Mouse (Mus musculus): ENCODE results near the gene D1Pas1. TPM values are rescaled to one million over a fixed set of nuclear protein-coding genes. Genes with fewer than 3 reads are reported as not detected.
A peak's percentile ranks its signal among the peaks of the same experiment; 100 is the strongest.

D1Pas1 gene
- total and polyA plus RNA-seq, 2 experiments from 2014 or later = 0.06 TPM; not detected in 1

DNA sequence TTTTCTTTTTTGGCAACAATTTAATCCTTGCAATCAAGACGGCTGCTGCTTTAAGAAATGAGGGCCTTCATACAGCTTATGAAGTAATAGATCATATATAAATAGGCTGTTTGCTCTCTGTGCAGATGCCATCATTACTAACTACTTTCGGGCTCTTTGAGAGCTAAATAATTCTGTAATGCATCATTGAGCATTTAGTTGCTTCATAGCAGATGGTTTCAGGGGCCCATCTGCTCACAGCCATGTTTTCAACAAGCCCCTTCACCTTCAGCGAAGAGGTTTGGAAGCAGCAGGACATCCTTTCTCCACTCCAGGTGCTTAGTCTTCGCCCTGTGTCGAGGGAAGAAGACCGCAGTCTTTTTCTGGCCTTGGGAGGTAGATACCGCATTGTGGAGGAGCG is 12.2 kb downstream of the D1Pas1 start:
- Histone ChIP-seq H3K27me3 (ENCODE audit: insufficient read depth, low read length) (no peaks in the 10 kb centered on the region), H3K27ac (ENCODE audit: low read depth, low read length) (no peak overlapping the region), H3K9ac (replicated peaks; ENCODE audit: low read length, poor library complexity, severe bottlenecking) (no peak overlapping the region), H3K36me3 (ENCODE audit: insufficient read depth, low read length) (no peaks in the 10 kb centered on the region), H3K9me3 (ENCODE audit: low read length) (no peaks in the 10 kb centered on the region), H3K4me3 (ENCODE audit: low read depth, low read length) (no peak overlapping the region), H3K4me1 (ENCODE audit: insufficient read depth, low read length) (no peaks in the 10 kb centered on the region), H3K4me2 (ENCODE audit: low read depth, low read length, poor library complexity, severe bottlenecking) (no peak overlapping the region)
- DNase-seq (ENCODE audit: low spot score) (peak; percentile 54), ATAC-seq (ENCODE audit: low FRiP score) (no peak)
- TF ChIP-seq CTCF (IDR thresholded peaks at IDR 0.05) = no peak
- 78% methylated on average over 8 of the region's 8 CpGs for WGBS

DNA sequence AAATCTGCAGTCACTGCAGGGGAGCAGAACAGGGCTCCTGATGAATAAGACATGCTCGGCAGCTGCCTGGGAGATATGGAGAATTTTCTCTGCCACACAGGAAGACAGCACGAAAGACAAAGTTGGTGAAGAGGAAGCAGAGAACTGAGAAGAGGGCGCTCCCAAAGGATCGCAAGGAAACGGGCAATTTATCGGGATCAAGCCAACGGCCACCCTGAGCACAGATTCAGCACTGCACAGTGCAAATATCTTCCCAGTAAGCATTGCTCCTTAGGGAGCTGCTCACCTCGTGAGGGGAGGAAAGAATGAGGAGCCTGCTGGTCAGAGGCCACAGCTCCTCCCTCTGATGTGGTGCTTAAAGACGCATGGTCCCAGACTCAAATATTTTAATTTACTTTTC is 13.3 kb downstream of the D1Pas1 start:
- Histone ChIP-seq H3K9me3 (ENCODE audit: low read length) (no peaks in the 10 kb centered on the region), H3K4me2 (ENCODE audit: low read depth, low read length, poor library complexity, severe bottlenecking) (no peak overlapping the region), H3K4me3 (ENCODE audit: low read depth, low read length) (no peak overlapping the region), H3K4me1 (ENCODE audit: insufficient read depth, low read length) (no peaks in the 10 kb centered on the region), H3K27ac (ENCODE audit: low read depth, low read length) (no peak overlapping the region), H3K27me3 (ENCODE audit: insufficient read depth, low read length) (no peaks in the 10 kb centered on the region), H3K9ac (replicated peaks; ENCODE audit: low read length, poor library complexity, severe bottlenecking) (no peak overlapping the region), H3K36me3 (ENCODE audit: insufficient read depth, low read length) (no peaks in the 10 kb centered on the region)
- ATAC-seq (ENCODE audit: low FRiP score) (no peak), DNase-seq (ENCODE audit: low spot score) (no peak)
- TF ChIP-seq CTCF (IDR thresholded peaks at IDR 0.05) = no peak
- 51% methylated on average over 9 of the region's 9 CpGs for WGBS

DNA sequence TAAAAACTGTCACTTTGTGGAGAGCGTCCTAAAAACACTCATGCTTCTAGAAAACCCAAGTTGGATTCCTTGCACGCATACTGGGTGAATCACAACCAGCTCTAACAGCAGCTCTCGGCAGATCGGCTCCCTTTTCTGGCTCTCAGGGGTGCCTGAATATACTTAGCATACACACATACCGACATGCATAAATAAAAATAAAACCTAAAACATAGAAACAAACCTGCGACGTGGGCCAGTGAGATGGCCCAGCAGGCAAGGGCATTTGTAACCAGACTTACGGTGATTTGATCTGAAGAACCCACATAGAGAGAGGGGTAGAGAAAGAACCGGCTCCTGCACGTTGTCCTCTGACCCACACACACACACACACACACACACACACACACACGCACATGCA is 17.9 kb downstream of the D1Pas1 start:
- 88% methylated on average over 11 of the region's 11 CpGs for WGBS
- H3K27ac ChIP-seq (ENCODE audit: low read depth, low read length) = no peak overlapping the region
- TF ChIP-seq CTCF (IDR thresholded peaks at IDR 0.05) = no peak
- H3K4me3 ChIP-seq (ENCODE audit: low read depth, low read length) = no peak overlapping the region
- ATAC-seq (ENCODE audit: low FRiP score) (no peak), DNase-seq (ENCODE audit: low spot score) (no peak)
- no peaks in the 10 kb centered on the region for H3K4me1 ChIP-seq (ENCODE audit: insufficient read depth, low read length)
- no peaks in the 10 kb centered on the region for H3K9me3 ChIP-seq (ENCODE audit: low read length)
- H3K27me3 ChIP-seq (ENCODE audit: insufficient read depth, low read length) = no peaks in the 10 kb centered on the region
- H3K4me2 ChIP-seq (ENCODE audit: low read depth, low read length, poor library complexity, severe bottlenecking) = no peak overlapping the region
- no peaks in the 10 kb centered on the region for H3K36me3 ChIP-seq (ENCODE audit: insufficient read depth, low read length)
- H3K9ac ChIP-seq (replicated peaks; ENCODE audit: low read length, poor library complexity, severe bottlenecking) = no peak overlapping the region

DNA sequence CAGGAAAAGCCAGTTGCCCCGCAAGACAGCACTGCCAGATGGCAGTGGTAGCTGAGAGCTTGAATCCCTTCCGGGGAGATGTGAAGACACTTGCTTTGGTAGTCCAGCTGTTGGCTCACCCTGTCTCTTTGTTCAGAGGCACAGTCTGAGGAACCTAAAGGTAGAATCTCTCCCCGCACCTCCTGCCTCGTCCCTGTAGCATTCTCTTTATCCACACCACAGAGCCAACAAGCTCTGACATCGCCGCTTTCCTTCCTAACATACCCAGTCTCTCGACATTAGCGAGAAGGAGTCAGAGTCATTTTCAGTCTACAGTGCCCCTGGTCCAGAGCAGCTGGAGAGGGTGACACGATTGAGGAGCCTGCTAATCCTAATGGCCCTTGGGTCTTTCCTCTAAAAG is 18.9 kb downstream of the D1Pas1 start:
- 77% methylated on average over 9 of the region's 9 CpGs for WGBS
- no peak overlapping the region for H3K4me2 ChIP-seq (ENCODE audit: low read depth, low read length, poor library complexity, severe bottlenecking)
- no peak overlapping the region for H3K9ac ChIP-seq (replicated peaks; ENCODE audit: low read length, poor library complexity, severe bottlenecking)
- H3K4me1 ChIP-seq (ENCODE audit: insufficient read depth, low read length) = no peaks in the 10 kb centered on the region
- ATAC-seq (ENCODE audit: low FRiP score) (no peak), DNase-seq (ENCODE audit: low spot score) (no peak)
- H3K4me3 ChIP-seq (ENCODE audit: low read depth, low read length) = no peak overlapping the region
- no peaks in the 10 kb centered on the region for H3K36me3 ChIP-seq (ENCODE audit: insufficient read depth, low read length)
- H3K27ac ChIP-seq (ENCODE audit: low read depth, low read length) = no peak overlapping the region
- no peaks in the 10 kb centered on the region for H3K9me3 ChIP-seq (ENCODE audit: low read length)
- TF ChIP-seq CTCF (IDR thresholded peaks at IDR 0.05) = no peak
- H3K27me3 ChIP-seq (ENCODE audit: insufficient read depth, low read length) = no peaks in the 10 kb centered on the region

DNA sequence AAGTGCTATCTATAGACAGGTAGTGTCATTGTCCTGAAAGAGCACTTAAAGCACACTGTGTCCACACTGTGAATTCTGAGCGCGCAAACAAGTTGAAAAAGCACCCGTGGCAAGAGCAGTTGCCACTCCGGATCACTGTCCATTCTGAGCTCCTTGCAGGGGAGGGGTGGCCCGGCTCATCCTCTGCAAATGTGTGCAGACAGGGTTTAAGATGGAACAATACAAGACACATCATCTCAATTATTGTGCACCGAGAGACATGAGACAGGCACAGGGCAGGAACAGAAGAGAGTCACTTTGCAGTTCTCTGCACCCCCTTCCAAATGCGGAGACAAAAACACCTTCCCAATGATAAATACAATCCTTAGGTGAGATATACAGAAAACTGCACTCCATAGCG is 19.3 kb downstream of the D1Pas1 start:
- ATAC-seq (ENCODE audit: low FRiP score) (no peak), DNase-seq (ENCODE audit: low spot score) (no peak)
- no peak overlapping the region for H3K4me3 ChIP-seq (ENCODE audit: low read depth, low read length)
- H3K27ac ChIP-seq (ENCODE audit: low read depth, low read length) = no peak overlapping the region
- no peak for TF ChIP-seq CTCF (IDR thresholded peaks at IDR 0.05)
- H3K4me1 ChIP-seq (ENCODE audit: insufficient read depth, low read length) = no peaks in the 10 kb centered on the region
- H3K36me3 ChIP-seq (ENCODE audit: insufficient read depth, low read length) = no peaks in the 10 kb centered on the region
- H3K4me2 ChIP-seq (ENCODE audit: low read depth, low read length, poor library complexity, severe bottlenecking) = no peak overlapping the region
- H3K9me3 ChIP-seq (ENCODE audit: low read length) = no peaks in the 10 kb centered on the region
- no peak overlapping the region for H3K9ac ChIP-seq (replicated peaks; ENCODE audit: low read length, poor library complexity, severe bottlenecking)
- 76% methylated on average over 8 of the region's 8 CpGs for WGBS
- no peaks in the 10 kb centered on the region for H3K27me3 ChIP-seq (ENCODE audit: insufficient read depth, low read length)

DNA sequence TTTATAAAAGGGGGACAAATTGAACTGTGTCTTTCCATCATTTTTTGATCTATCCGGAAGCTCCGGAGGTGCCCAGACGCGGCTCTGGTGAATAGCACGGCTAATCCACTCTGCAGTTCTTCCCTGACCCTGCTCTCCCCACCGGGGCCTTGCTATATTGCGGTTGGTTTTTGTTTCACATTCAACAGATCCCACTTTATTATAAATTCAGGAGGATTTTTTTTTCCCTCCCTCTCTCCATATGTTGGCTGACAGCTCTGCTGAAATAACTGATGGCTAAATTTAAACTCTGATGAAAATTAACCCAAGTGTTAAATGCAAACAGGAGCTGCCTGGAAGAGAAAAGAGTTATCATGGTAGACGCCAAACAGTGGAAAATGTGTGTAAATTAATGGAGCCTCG is 21.1 kb downstream of the D1Pas1 start:
- H3K9ac ChIP-seq (replicated peaks; ENCODE audit: low read length, poor library complexity, severe bottlenecking) = no peak overlapping the region
- no peaks in the 10 kb centered on the region for H3K27me3 ChIP-seq (ENCODE audit: insufficient read depth, low read length)
- DNase-seq (ENCODE audit: low spot score) (no peak), ATAC-seq (ENCODE audit: low FRiP score) (no peak)
- H3K9me3 ChIP-seq (ENCODE audit: low read length) = no peaks in the 10 kb centered on the region
- H3K4me3 ChIP-seq (ENCODE audit: low read depth, low read length) = no peak overlapping the region
- no peaks in the 10 kb centered on the region for H3K4me1 ChIP-seq (ENCODE audit: insufficient read depth, low read length)
- WGBS = 30% methylated on average over 9 of the region's 9 CpGs
- H3K27ac ChIP-seq (ENCODE audit: low read depth, low read length) = no peak overlapping the region
- no peak overlapping the region for H3K4me2 ChIP-seq (ENCODE audit: low read depth, low read length, poor library complexity, severe bottlenecking)
- no peak for TF ChIP-seq CTCF (IDR thresholded peaks at IDR 0.05)
- H3K36me3 ChIP-seq (ENCODE audit: insufficient read depth, low read length) = no peaks in the 10 kb centered on the region

Measured in midbrain, postnatal 0 days (tissue).